Mouse (Mus musculus) hindbrain, embryonic 14.5 days (tissue): Measurements from ENCODE around the gene Hebp2. TPM values are rescaled to one million over a fixed set of nuclear protein-coding genes. Genes with fewer than 3 reads are reported as not detected.

Experiments used
- ATAC-seq: fragments of 200-750 bp; cut with Nextera tagmentation; 2 replicates; pipeline ENCODE4 v1.8.0; 2017; ENCODE audit warnings: moderate number of reproducible peaks, mild to moderate bottlenecking, moderate TSS enrichment, moderate library complexity; ENCODE audit not compliant: low FRiP score
- DNase-seq: peaks from one replicate; pipeline ENCODE4 v3.0.0-alpha.2; 2015; ENCODE audit warnings: low spot score
- H3K27ac ChIP-seq: fragments of 300-500 bp; sonication (generic); 2 replicates; pipeline ENCODE4 v1.5.1; 2014; ENCODE audit warnings: mild to moderate bottlenecking, moderate library complexity
- H3K27me3 ChIP-seq: fragments of 300-500 bp; sonication (generic); 2 replicates; pipeline ENCODE4 v1.6.1; 2014; ENCODE audit warnings: mild to moderate bottlenecking, low read length, mixed read lengths; ENCODE audit not compliant: control insufficient read depth, insufficient read depth
- H3K36me3 ChIP-seq: fragments of 300-500 bp; sonication (generic); replicated peaks from 2 replicates; pipeline ENCODE4 v1.6.1; 2014; ENCODE audit not compliant: control insufficient read depth, insufficient read depth
- H3K4me1 ChIP-seq: fragments of 300-500 bp; sonication (generic); replicated peaks from 2 replicates; pipeline ENCODE4 v1.6.1; 2014; ENCODE audit warnings: antibody characterized with exemption, low read length, mixed read lengths; ENCODE audit not compliant: control insufficient read depth, insufficient read depth
- H3K4me2 ChIP-seq: fragments of 300-500 bp; sonication (generic); replicated peaks from 2 replicates; pipeline ENCODE4 v1.6.1; 2014; ENCODE audit warnings: mild to moderate bottlenecking, moderate library complexity
- H3K4me3 ChIP-seq: fragments of 300-500 bp; sonication (generic); replicated peaks from 2 replicates; pipeline ENCODE4 v1.5.1; 2014; ENCODE audit warnings: mild to moderate bottlenecking, low read length
- H3K9ac ChIP-seq: fragments of 300-500 bp; sonication (generic); 2 replicates; pipeline ENCODE4 v1.6.1; 2014
- H3K9me3 ChIP-seq: fragments of 300-500 bp; sonication (generic); 2 replicates; pipeline ENCODE4 v1.6.1; 2016; ENCODE audit warnings: low read length; ENCODE audit not compliant: control insufficient read depth
- WGBS: fragments of 180-500 bp; shearing (Covaris S2); extraction: QIAGEN DNeasy Blood & Tissue Kit; methylation state at CpG from one replicate; pipeline ENCODE4 v1.1.7; 2014; 5-methylcytosine and 5-hydroxymethylcytosine counted together
- polyA plus RNA-seq: library from polyadenylated mRNA; unstranded; fragments of >200 nt; fragmentation: Nextera tagmentation; extraction: Ambion mirVana; gene quantifications from 2 replicates; pipeline ENCODE4 v1.2.1, GENCODE M21; 2014

Gene Hebp2
- polyA plus RNA-seq, 1 experiment from 2014 or later: 13.5 TPM

GRCm38 (mm10) chr10:18525726-18526125 is 20.1 kb downstream of the Hebp2 start:
- Histone ChIP-seq H3K27me3 (no peaks in the 10 kb centered on the region), H3K9ac (no peak overlapping the region), H3K9me3 (no peaks in the 10 kb centered on the region), H3K36me3 (peaks cover 37% of the 10 kb centered on the region), H3K4me1 (peaks cover 3% of the 10 kb centered on the region; the same call in 1 of the 2 replicates), H3K27ac (0 out of 2 replicates have a peak overlapping the region, but pooled peaks have one; percentile 34), H3K4me2 (no peak overlapping the region), H3K4me3 (no peak overlapping the region)
- WGBS: 50% methylated on average over 9 of the region's 9 CpGs
- no peak for DNase-seq
- ATAC-seq: no peak

- 71% methylated on average over 15 of the region's 15 CpGs for WGBS
- no peaks in the 10 kb centered on the region for H3K9me3 ChIP-seq
- ATAC-seq (no peak), DNase-seq (no peak)
- peaks cover 35% of the 10 kb centered on the region for H3K36me3 ChIP-seq
- no peak overlapping the region for H3K9ac ChIP-seq
- H3K27ac ChIP-seq: no peak overlapping the region
- H3K27me3 ChIP-seq: no peaks in the 10 kb centered on the region
- H3K4me1 ChIP-seq: peaks cover 3% of the 10 kb centered on the region; the same call in 1 of the 2 replicates
- no peak overlapping the region for H3K4me3 ChIP-seq
- H3K4me2 ChIP-seq: no peak overlapping the region
These were observed 20.6 kb downstream of the Hebp2 start for GRCm38 (mm10) chr10:18525311-18525710.

GRCm38 (mm10) chr10:18522556-18522955 is 23.3 kb downstream of the Hebp2 start:
- 46% methylated on average over 2 of the region's 2 CpGs for WGBS

GRCm38 (mm10) chr10:18511496-18511895 is 34.4 kb downstream of the Hebp2 start:
- H3K4me1 ChIP-seq: peaks cover 15% of the 10 kb centered on the region
- ATAC-seq (no peak), DNase-seq (no peak)
- H3K4me3 ChIP-seq: no peak overlapping the region
- H3K27me3 ChIP-seq: no peaks in the 10 kb centered on the region
- no peak overlapping the region for H3K4me2 ChIP-seq
- no peak overlapping the region for H3K9ac ChIP-seq
- H3K9me3 ChIP-seq: no peaks in the 10 kb centered on the region
- H3K36me3 ChIP-seq: peaks cover 22% of the 10 kb centered on the region
- WGBS: 94% methylated on average over 11 of the region's 11 CpGs
- H3K27ac ChIP-seq: no peak overlapping the region

More at GRCm38 (mm10) chr10:18522556-18522955, 23.3 kb downstream of the Hebp2 start:
- Histone ChIP-seq H3K9me3 (no peaks in the 10 kb centered on the region), H3K36me3 (peaks cover 30% of the 10 kb centered on the region), H3K27me3 (no peaks in the 10 kb centered on the region), H3K4me1 (peaks cover under 1% of the 10 kb centered on the region; the same call in 1 of the 2 replicates), H3K27ac (no peak overlapping the region), H3K9ac (no peak overlapping the region), H3K4me2 (no peak overlapping the region), H3K4me3 (no peak overlapping the region)
- no peak for ATAC-seq
- no peak for DNase-seq

GRCm38 (mm10) chr10:18510663-18511062 is 35.2 kb downstream of the Hebp2 start:
- Histone ChIP-seq H3K4me2 (no peak overlapping the region), H3K4me3 (no peak overlapping the region), H3K27ac (no peak overlapping the region), H3K9me3 (no peaks in the 10 kb centered on the region), H3K27me3 (no peaks in the 10 kb centered on the region), H3K36me3 (peaks cover 22% of the 10 kb centered on the region), H3K4me1 (peaks cover 23% of the 10 kb centered on the region), H3K9ac (no peak overlapping the region)
- WGBS: 85% methylated on average over 3 of the region's 3 CpGs
- no peak for ATAC-seq
- no peak for DNase-seq

GRCm38 (mm10) chr10:18508586-18508985 is 37.3 kb downstream of the Hebp2 start:
- 70% methylated on average over 1 of the region's 1 CpGs for WGBS
- Histone ChIP-seq H3K9ac (no peak overlapping the region), H3K4me3 (no peak overlapping the region), H3K4me2 (no peak overlapping the region), H3K36me3 (peaks cover 22% of the 10 kb centered on the region), H3K9me3 (no peaks in the 10 kb centered on the region), H3K4me1 (peaks cover 29% of the 10 kb centered on the region), H3K27ac (peak overlapping the region; percentile 5; the same call in 1 of the 2 replicates), H3K27me3 (no peaks in the 10 kb centered on the region)
- DNase-seq: no peak
- peak; percentile 39; the same call in 1 of the 2 replicates for ATAC-seq

- peaks cover 29% of the 10 kb centered on the region for H3K4me1 ChIP-seq
- no peak overlapping the region for H3K4me2 ChIP-seq
- peak overlapping the region; percentile 5; the same call in 1 of the 2 replicates for H3K27ac ChIP-seq
- no peak overlapping the region for H3K4me3 ChIP-seq
- ATAC-seq (peak; percentile 9; the same call in 1 of the 2 replicates), DNase-seq (no peak)
- H3K27me3 ChIP-seq: no peaks in the 10 kb centered on the region
- H3K9ac ChIP-seq: no peak overlapping the region
- WGBS: 55% methylated on average over 2 of the region's 2 CpGs
- no peaks in the 10 kb centered on the region for H3K9me3 ChIP-seq
- peaks cover 17% of the 10 kb centered on the region for H3K36me3 ChIP-seq
These were observed 37.9 kb downstream of the Hebp2 start for GRCm38 (mm10) chr10:18507869-18508473.

- Histone ChIP-seq H3K4me3 (no peak overlapping the region), H3K36me3 (peaks cover 6% of the 10 kb centered on the region), H3K4me2 (no peak overlapping the region), H3K27me3 (no peaks in the 10 kb centered on the region), H3K9ac (no peak overlapping the region), H3K9me3 (no peaks in the 10 kb centered on the region), H3K27ac (no peak overlapping the region), H3K4me1 (peaks cover 29% of the 10 kb centered on the region)
- DNase-seq: no peak
- WGBS: 67% methylated on average over 6 of the region's 6 CpGs
- no peak for ATAC-seq
These were observed 39.4 kb downstream of the Hebp2 start for GRCm38 (mm10) chr10:18506501-18506946.

- no peak overlapping the region for H3K9ac ChIP-seq
- ATAC-seq: no peak
- no peak overlapping the region for H3K4me3 ChIP-seq
- WGBS: 65% methylated on average over 10 of the region's 10 CpGs
- peaks cover 2% of the 10 kb centered on the region for H3K36me3 ChIP-seq
- 0 out of 2 replicates have a peak overlapping the region, but pooled peaks have one; percentile 3 for H3K27ac ChIP-seq
- no peak overlapping the region for H3K4me2 ChIP-seq
- H3K27me3 ChIP-seq: no peaks in the 10 kb centered on the region
- DNase-seq: no peak
- H3K9me3 ChIP-seq: no peaks in the 10 kb centered on the region
- peaks cover 29% of the 10 kb centered on the region for H3K4me1 ChIP-seq
These were observed 40.2 kb downstream of the Hebp2 start for GRCm38 (mm10) chr10:18505690-18506089.
